Mouse (Mus musculus) embryonic fibroblast, embryonic 13.5 days (primary cell): ENCODE results near the gene Hemgn.

ENCODE experiments used
- CTCF ChIP-seq: IDR thresholded peaks from 2 replicates; pipeline ENCODE4 v1.5.1; 2011; ENCODE audit warnings: mild to moderate bottlenecking, control low read depth, low read length, moderate library complexity, borderline replicate concordance; ENCODE audit not compliant: insufficient read depth
- POLR2A ChIP-seq: IDR thresholded peaks from 2 replicates; pipeline ENCODE4 v1.6.1; 2011; ENCODE audit warnings: low read depth, mild to moderate bottlenecking, control low read depth, low read length, moderate library complexity

DNA sequence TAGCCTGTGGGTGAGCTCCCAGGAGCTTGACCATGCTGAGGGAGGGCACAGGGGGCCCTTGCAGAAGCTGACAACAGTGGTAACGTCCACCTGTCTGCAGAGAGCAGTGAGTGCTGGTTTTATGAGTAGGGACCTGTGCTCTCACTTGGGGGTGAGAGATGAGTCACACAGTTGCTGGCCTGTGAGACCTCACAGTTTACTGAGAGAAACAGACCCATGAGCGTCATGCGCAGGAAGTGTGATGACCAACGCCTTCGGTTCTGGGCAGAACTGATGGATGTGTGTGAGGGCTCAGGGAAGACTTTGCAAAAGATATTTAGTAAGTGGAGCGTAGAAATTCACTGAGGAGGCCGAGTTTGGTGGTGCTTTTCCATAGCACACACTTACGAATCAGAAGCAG is 9.3 kb upstream of the Hemgn start:
- TF ChIP-seq CTCF: no peak
- no peak for TF ChIP-seq POLR2A
